Mouse (Mus musculus) forebrain, embryonic 10.5 days (tissue): ENCODE measurements around the gene Fkbp1a. TPM values are rescaled to one million over a fixed set of nuclear protein-coding genes. Genes with fewer than 3 reads are reported as not detected.

Experiments
- DNase-seq: peaks from one replicate; pipeline ENCODE4 v3.0.0-alpha.2; 2017; ENCODE audit warnings: low spot score; ENCODE audit errors: extremely low spot score
- H3K27ac ChIP-seq: fragments of 300-500 bp; sonication (generic); 2 replicates; pipeline ENCODE4 v1.5.1; 2016; ENCODE audit warnings: mild to moderate bottlenecking
- H3K27me3 ChIP-seq: fragments of 300-500 bp; sonication (generic); 2 replicates; pipeline ENCODE4 v1.6.1; 2016; ENCODE audit warnings: mild to moderate bottlenecking; ENCODE audit not compliant: poor library complexity, severe bottlenecking
- H3K36me3 ChIP-seq: fragments of 300-500 bp; sonication (generic); replicated peaks from 2 replicates; pipeline ENCODE4 v1.6.1; 2016; ENCODE audit warnings: mild to moderate bottlenecking, moderate library complexity
- H3K4me1 ChIP-seq: fragments of 300-500 bp; sonication (generic); 2 replicates; pipeline ENCODE4 v1.6.1; 2016
- H3K4me3 ChIP-seq: fragments of 300-500 bp; sonication (generic); 2 replicates; pipeline ENCODE4 v1.5.1; 2016; ENCODE audit warnings: mild to moderate bottlenecking, moderate library complexity
- H3K9me3 ChIP-seq: fragments of 300-500 bp; sonication (generic); 2 replicates; pipeline ENCODE4 v1.6.1; 2016; ENCODE audit warnings: mild to moderate bottlenecking, moderate library complexity
- WGBS: fragments of 180-500 bp; shearing (Covaris S2); methylation state at CpG from one replicate; pipeline ENCODE4 v1.1.7; 2016; 5-methylcytosine and 5-hydroxymethylcytosine counted together
- polyA plus RNA-seq: library from polyadenylated mRNA; unstranded; fragments of >200 nt; fragmentation: Nextera tagmentation; extraction: Ambion mirVana; gene quantifications from 2 replicates; pipeline ENCODE4 v1.2.1, GENCODE M21; 2016

Gene Fkbp1a
- polyA plus RNA-seq, 1 experiment from 2014 or later = 582 TPM

- WGBS = 86% methylated on average over 9 of the region's 9 CpGs
- no peaks in the 10 kb centered on the region for H3K27me3 ChIP-seq
- no peak overlapping the region for H3K4me3 ChIP-seq
- no peak overlapping the region for H3K27ac ChIP-seq
- H3K36me3 ChIP-seq = no peaks in the 10 kb centered on the region
- DNase-seq = no peak
- no peaks in the 10 kb centered on the region for H3K4me1 ChIP-seq
- no peaks in the 10 kb centered on the region for H3K9me3 ChIP-seq
Measured at GRCm38 (mm10) chr2:151587306-151587705, 45.0 kb downstream of the Fkbp1a start.

GRCm38 (mm10) chr2:151598068-151598467 is 55.8 kb downstream of the Fkbp1a start:
- H3K36me3 ChIP-seq = no peaks in the 10 kb centered on the region
- H3K9me3 ChIP-seq = no peaks in the 10 kb centered on the region
- H3K27ac ChIP-seq = no peak overlapping the region
- H3K27me3 ChIP-seq = 0 out of 2 replicates have a peak, but pooled peaks cover 5% of the 10 kb centered on the region
- peaks cover 20% of the 10 kb centered on the region for H3K4me1 ChIP-seq
- DNase-seq = no peak
- no peak overlapping the region for H3K4me3 ChIP-seq
- 84% methylated on average over 2 of the region's 2 CpGs for WGBS

GRCm38 (mm10) chr2:151602106-151602505 is 59.8 kb downstream of the Fkbp1a start:
- H3K4me1 ChIP-seq = peaks cover 52% of the 10 kb centered on the region
- no peaks in the 10 kb centered on the region for H3K36me3 ChIP-seq
- H3K27ac ChIP-seq = 0 out of 2 replicates have a peak overlapping the region, but pooled peaks have one; percentile 60

GRCm38 (mm10) chr2:151603630-151604029 is 61.3 kb downstream of the Fkbp1a start:
- H3K27ac ChIP-seq = peak overlapping the region; percentile 72
- peak; percentile 44 for DNase-seq

More at GRCm38 (mm10) chr2:151602106-151602505, 59.8 kb downstream of the Fkbp1a start:
- 0 out of 2 replicates have a peak, but pooled peaks cover 5% of the 10 kb centered on the region for H3K27me3 ChIP-seq
- no peak overlapping the region for H3K4me3 ChIP-seq
- DNase-seq = no peak
- 95% methylated on average over 4 of the region's 4 CpGs for WGBS
- H3K9me3 ChIP-seq = no peaks in the 10 kb centered on the region

GRCm38 (mm10) chr2:151605437-151605987 is 63.2 kb downstream of the Fkbp1a start:
- H3K27ac ChIP-seq = peak overlapping the region; percentile 67
- no peak overlapping the region for H3K4me3 ChIP-seq
- no peaks in the 10 kb centered on the region for H3K36me3 ChIP-seq
- H3K9me3 ChIP-seq = no peaks in the 10 kb centered on the region
- H3K27me3 ChIP-seq = no peaks in the 10 kb centered on the region
- 55% methylated on average over 11 of the region's 11 CpGs for WGBS
- H3K4me1 ChIP-seq = peaks cover 50% of the 10 kb centered on the region
- peak; percentile 36 for DNase-seq

More at GRCm38 (mm10) chr2:151603630-151604029, 61.3 kb downstream of the Fkbp1a start:
- Histone ChIP-seq H3K36me3 (no peaks in the 10 kb centered on the region), H3K9me3 (no peaks in the 10 kb centered on the region), H3K4me3 (no peak overlapping the region), H3K4me1 (peaks cover 52% of the 10 kb centered on the region), H3K27me3 (0 out of 2 replicates have a peak, but pooled peaks cover 5% of the 10 kb centered on the region)
- 38% methylated on average over 4 of the region's 4 CpGs for WGBS

GRCm38 (mm10) chr2:151608435-151608834 is 66.2 kb downstream of the Fkbp1a start:
- H3K36me3 ChIP-seq = no peaks in the 10 kb centered on the region
- WGBS = 84% methylated on average over 1 of the region's 1 CpGs
- H3K27ac ChIP-seq = no peak overlapping the region
- H3K27me3 ChIP-seq = no peaks in the 10 kb centered on the region
- no peaks in the 10 kb centered on the region for H3K9me3 ChIP-seq
- H3K4me3 ChIP-seq = no peak overlapping the region
- H3K4me1 ChIP-seq = peaks cover 32% of the 10 kb centered on the region
- no peak for DNase-seq

- no peaks in the 10 kb centered on the region for H3K27me3 ChIP-seq
- H3K36me3 ChIP-seq = no peaks in the 10 kb centered on the region
- no peak for DNase-seq
- H3K27ac ChIP-seq = no peak overlapping the region
- WGBS = 70% methylated on average over 3 of the region's 3 CpGs
- H3K4me3 ChIP-seq = no peak overlapping the region
- H3K9me3 ChIP-seq = no peaks in the 10 kb centered on the region
- peaks cover 17% of the 10 kb centered on the region for H3K4me1 ChIP-seq
Measured at GRCm38 (mm10) chr2:151609974-151610373, 67.7 kb downstream of the Fkbp1a start.

Other genes starting within 250 kb of the Fkbp1a start
- not detected in 2 replicates for gene 4921509C19Rik, start 66.3 kb upstream of the Fkbp1a start, polyA plus RNA-seq
- gene Nsfl1c, start 48.3 kb upstream of the Fkbp1a start, polyA plus RNA-seq = 301 and 309 TPM in 2 replicates
- gene Sdcbp2, start 30.1 kb downstream of the Fkbp1a start, polyA plus RNA-seq = 0.43 and 0.79 TPM in 2 replicates
- gene Snph, start 90.1 kb downstream of the Fkbp1a start, polyA plus RNA-seq = 0.90 and 1.1 TPM in 2 replicates
- not detected in 2 replicates for gene Rad21l, start 126.0 kb downstream of the Fkbp1a start, polyA plus RNA-seq
- gene Tmem74b, start 159.5 kb downstream of the Fkbp1a start, polyA plus RNA-seq = 5.7 and 5.8 TPM in 2 replicates
- gene Psmf1, start 201.7 kb downstream of the Fkbp1a start, polyA plus RNA-seq = 54.4 and 56.5 TPM in 2 replicates